Mouse (Mus musculus): ENCODE results near the gene Naa35. TPM values are rescaled to one million over a fixed set of nuclear protein-coding genes. Genes with fewer than 3 reads are reported as not detected.

The Naa35 gene
- polyA plus RNA-seq, 1 experiment from 2014 or later, result 80.8 TPM

GRCm38 (mm10) chr13:59655718-59656315 lies 70.8 kb downstream of the Naa35 start:
- Histone ChIP-seq H3K27ac (ENCODE audit: poor library complexity, severe bottlenecking) (no peak overlapping the region), H3K4me2 (no peak overlapping the region), H3K4me3 (no peak overlapping the region), H3K9ac (no peak overlapping the region), H3K36me3 (peaks cover 20% of the 10 kb centered on the region; the same call in 1 of the 2 replicates), H3K4me1 (replicated peaks) (peaks cover 26% of the 10 kb centered on the region), H3K9me3 (replicated peaks) (no peaks in the 10 kb centered on the region), H3K27me3 (replicated peaks) (no peaks in the 10 kb centered on the region)
- WGBS, result 90% methylated on average over 15 of the region's 15 CpGs
- no peak for ATAC-seq (ENCODE audit: insufficient number of reproducible peaks, low FRiP score)

- 0 out of 2 replicates have a peak overlapping the region, but pooled peaks have one; percentile 5 for H3K27ac ChIP-seq (ENCODE audit: poor library complexity, severe bottlenecking)
- ATAC-seq (ENCODE audit: insufficient number of reproducible peaks, low FRiP score), result no peak
- H3K36me3 ChIP-seq, result peaks cover 23% of the 10 kb centered on the region
Observed at GRCm38 (mm10) chr13:59656316-59656832, 71.3 kb downstream of the Naa35 start.

GRCm38 (mm10) chr13:59656975-59657388 lies 71.9 kb downstream of the Naa35 start:
- H3K4me1 ChIP-seq (replicated peaks), result peaks cover 26% of the 10 kb centered on the region
- no peaks in the 10 kb centered on the region for H3K27me3 ChIP-seq (replicated peaks)
- H3K4me3 ChIP-seq, result no peak overlapping the region
- 0 out of 2 replicates have a peak overlapping the region, but pooled peaks have one; percentile 5 for H3K27ac ChIP-seq (ENCODE audit: poor library complexity, severe bottlenecking)
- no peak overlapping the region for H3K4me2 ChIP-seq
- no peaks in the 10 kb centered on the region for H3K9me3 ChIP-seq (replicated peaks)
- H3K36me3 ChIP-seq, result peaks cover 29% of the 10 kb centered on the region
- WGBS, result 72% methylated on average over 4 of the region's 4 CpGs
- no peak overlapping the region for H3K9ac ChIP-seq
- ATAC-seq (ENCODE audit: insufficient number of reproducible peaks, low FRiP score), result no peak

More at GRCm38 (mm10) chr13:59656316-59656832, 71.3 kb downstream of the Naa35 start:
- no peaks in the 10 kb centered on the region for H3K27me3 ChIP-seq (replicated peaks)
- H3K9me3 ChIP-seq (replicated peaks), result no peaks in the 10 kb centered on the region
- 69% methylated on average over 10 of the region's 10 CpGs for WGBS
- H3K4me2 ChIP-seq, result no peak overlapping the region
- peaks cover 26% of the 10 kb centered on the region for H3K4me1 ChIP-seq (replicated peaks)
- H3K4me3 ChIP-seq, result no peak overlapping the region
- H3K9ac ChIP-seq, result no peak overlapping the region

GRCm38 (mm10) chr13:59657781-59658180 lies 72.7 kb downstream of the Naa35 start:
- Histone ChIP-seq H3K27ac (ENCODE audit: poor library complexity, severe bottlenecking) (no peak overlapping the region), H3K36me3 (peaks cover 37% of the 10 kb centered on the region)

GRCm38 (mm10) chr13:59660371-59660770 lies 75.3 kb downstream of the Naa35 start:
- no peaks in the 10 kb centered on the region for H3K27me3 ChIP-seq (replicated peaks)
- H3K4me1 ChIP-seq (replicated peaks), result peaks cover 6% of the 10 kb centered on the region
- H3K4me2 ChIP-seq, result no peak overlapping the region
- no peak overlapping the region for H3K4me3 ChIP-seq
- H3K36me3 ChIP-seq, result peaks cover 54% of the 10 kb centered on the region
- WGBS, result 96% methylated on average over 3 of the region's 3 CpGs
- H3K9ac ChIP-seq, result no peak overlapping the region
- no peaks in the 10 kb centered on the region for H3K9me3 ChIP-seq (replicated peaks)
- no peak for ATAC-seq (ENCODE audit: insufficient number of reproducible peaks, low FRiP score)
- no peak overlapping the region for H3K27ac ChIP-seq (ENCODE audit: poor library complexity, severe bottlenecking)

More at GRCm38 (mm10) chr13:59657781-59658180, 72.7 kb downstream of the Naa35 start:
- H3K9ac ChIP-seq, result no peak overlapping the region
- H3K9me3 ChIP-seq (replicated peaks), result no peaks in the 10 kb centered on the region
- no peak for ATAC-seq (ENCODE audit: insufficient number of reproducible peaks, low FRiP score)
- WGBS, result 82% methylated on average over 5 of the region's 5 CpGs
- no peak overlapping the region for H3K4me2 ChIP-seq
- peaks cover 20% of the 10 kb centered on the region for H3K4me1 ChIP-seq (replicated peaks)
- H3K4me3 ChIP-seq, result no peak overlapping the region
- no peaks in the 10 kb centered on the region for H3K27me3 ChIP-seq (replicated peaks)

GRCm38 (mm10) chr13:59661387-59661786 lies 76.3 kb downstream of the Naa35 start:
- no peak overlapping the region for H3K4me3 ChIP-seq
- no peaks in the 10 kb centered on the region for H3K9me3 ChIP-seq (replicated peaks)
- no peak for ATAC-seq (ENCODE audit: insufficient number of reproducible peaks, low FRiP score)
- H3K27me3 ChIP-seq (replicated peaks), result no peaks in the 10 kb centered on the region
- WGBS, result 92% methylated on average over 8 of the region's 8 CpGs
- peaks cover 56% of the 10 kb centered on the region for H3K36me3 ChIP-seq
- H3K9ac ChIP-seq, result no peak overlapping the region
- no peak overlapping the region for H3K4me2 ChIP-seq
- H3K27ac ChIP-seq (ENCODE audit: poor library complexity, severe bottlenecking), result no peak overlapping the region
- peaks cover 6% of the 10 kb centered on the region for H3K4me1 ChIP-seq (replicated peaks)

- no peak overlapping the region for H3K9ac ChIP-seq
- no peak for ATAC-seq (ENCODE audit: insufficient number of reproducible peaks, low FRiP score)
- peaks cover 2% of the 10 kb centered on the region for H3K4me1 ChIP-seq (replicated peaks)
- no peaks in the 10 kb centered on the region for H3K9me3 ChIP-seq (replicated peaks)
- peaks cover 56% of the 10 kb centered on the region for H3K36me3 ChIP-seq
- no peak overlapping the region for H3K4me2 ChIP-seq
- no peak overlapping the region for H3K4me3 ChIP-seq
- no peaks in the 10 kb centered on the region for H3K27me3 ChIP-seq (replicated peaks)
- 94% methylated on average over 12 of the region's 12 CpGs for WGBS
- no peak overlapping the region for H3K27ac ChIP-seq (ENCODE audit: poor library complexity, severe bottlenecking)
Observed at GRCm38 (mm10) chr13:59661966-59662365, 76.9 kb downstream of the Naa35 start.

- no peak overlapping the region for H3K4me2 ChIP-seq
- H3K9ac ChIP-seq, result no peak overlapping the region
- no peak for ATAC-seq (ENCODE audit: insufficient number of reproducible peaks, low FRiP score)
- H3K27ac ChIP-seq (ENCODE audit: poor library complexity, severe bottlenecking), result no peak overlapping the region
- WGBS, result 90% methylated on average over 19 of the region's 19 CpGs
- no peak overlapping the region for H3K4me3 ChIP-seq
- no peaks in the 10 kb centered on the region for H3K9me3 ChIP-seq (replicated peaks)
- H3K27me3 ChIP-seq (replicated peaks), result no peaks in the 10 kb centered on the region
- H3K36me3 ChIP-seq, result peaks cover 49% of the 10 kb centered on the region
- peaks cover 10% of the 10 kb centered on the region for H3K4me1 ChIP-seq (replicated peaks)
Observed at GRCm38 (mm10) chr13:59663939-59664712, 79.1 kb downstream of the Naa35 start.

GRCm38 (mm10) chr13:59667763-59668162 lies 82.7 kb downstream of the Naa35 start:
- H3K9me3 ChIP-seq (replicated peaks), result no peaks in the 10 kb centered on the region
- H3K27ac ChIP-seq (ENCODE audit: poor library complexity, severe bottlenecking), result no peak overlapping the region
- H3K9ac ChIP-seq, result no peak overlapping the region
- 87% methylated on average over 5 of the region's 5 CpGs for WGBS
- no peaks in the 10 kb centered on the region for H3K27me3 ChIP-seq (replicated peaks)
- H3K4me3 ChIP-seq, result no peak overlapping the region
- no peak for ATAC-seq (ENCODE audit: insufficient number of reproducible peaks, low FRiP score)
- H3K36me3 ChIP-seq, result peaks cover 29% of the 10 kb centered on the region
- no peak overlapping the region for H3K4me2 ChIP-seq
- peaks cover 19% of the 10 kb centered on the region for H3K4me1 ChIP-seq (replicated peaks)

GRCm38 (mm10) chr13:59668501-59669093 lies 83.5 kb downstream of the Naa35 start:
- peak; percentile 86 for ATAC-seq (ENCODE audit: insufficient number of reproducible peaks, low FRiP score)
- Histone ChIP-seq H3K4me2 (peak overlapping the region; percentile 13; the same call in 1 of the 2 replicates), H3K4me1 (replicated peaks) (peaks cover 23% of the 10 kb centered on the region), H3K4me3 (no peak overlapping the region), H3K9ac (no peak overlapping the region), H3K27me3 (replicated peaks) (no peaks in the 10 kb centered on the region), H3K9me3 (replicated peaks) (no peaks in the 10 kb centered on the region), H3K36me3 (peaks cover 23% of the 10 kb centered on the region), H3K27ac (ENCODE audit: poor library complexity, severe bottlenecking) (peak overlapping the region; percentile 28)
- 30% methylated on average over 11 of the region's 11 CpGs for WGBS

GRCm38 (mm10) chr13:59669946-59670345 lies 84.9 kb downstream of the Naa35 start:
- H3K9ac ChIP-seq, result no peak overlapping the region
- peaks cover 34% of the 10 kb centered on the region for H3K4me1 ChIP-seq (replicated peaks)
- no peak overlapping the region for H3K4me2 ChIP-seq
- ATAC-seq (ENCODE audit: insufficient number of reproducible peaks, low FRiP score), result no peak
- H3K27me3 ChIP-seq (replicated peaks), result no peaks in the 10 kb centered on the region
- no peak overlapping the region for H3K27ac ChIP-seq (ENCODE audit: poor library complexity, severe bottlenecking)
- WGBS, result 93% methylated on average over 10 of the region's 10 CpGs
- H3K4me3 ChIP-seq, result no peak overlapping the region
- H3K36me3 ChIP-seq, result peaks cover 9% of the 10 kb centered on the region
- no peaks in the 10 kb centered on the region for H3K9me3 ChIP-seq (replicated peaks)

Data from heart, embryonic 12.5 days (tissue).